Mouse (Mus musculus) thymus, postnatal 0 days (tissue): ENCODE data around the gene Arsa. TPM values are rescaled to one million over a fixed set of nuclear protein-coding genes. Genes with fewer than 3 reads are reported as not detected.

ENCODE experiments used
- polyA plus RNA-seq: library from polyadenylated mRNA; unstranded; fragments of >200 nt; fragmentation: Nextera tagmentation; extraction: Ambion mirVana; gene quantifications from 2 replicates; pipeline ENCODE4 v1.2.1, GENCODE M21; 2015

The Arsa gene
- polyA plus RNA-seq, 1 experiment from 2014 or later = 9.4 TPM

Other genes with a start within 250 kb of the Arsa start
- 50.2 and 68.3 TPM in 2 replicates for gene Sbf1, start 162.1 kb downstream of the Arsa start, polyA plus RNA-seq
- 0.57 and 0.75 TPM in 2 replicates for gene Adm2, start 154.7 kb downstream of the Arsa start, polyA plus RNA-seq
- not detected in 2 replicates for gene Miox, start 143.0 kb downstream of the Arsa start, polyA plus RNA-seq
- 40.5 and 42.9 TPM in 2 replicates for gene Lmf2, start 121.8 kb downstream of the Arsa start, polyA plus RNA-seq
- 175 and 195 TPM in 2 replicates for gene Ncaph2, start 121.7 kb downstream of the Arsa start, polyA plus RNA-seq
- 9.0 and 9.2 TPM in 2 replicates for gene Sco2, start 103.6 kb downstream of the Arsa start, polyA plus RNA-seq
- 1.9 and 2.1 TPM in 2 replicates for gene Tymp, start 100.4 kb downstream of the Arsa start, polyA plus RNA-seq
- gene Odf3b, start 98.1 kb downstream of the Arsa start, polyA plus RNA-seq = 2.9 and 4.5 TPM in 2 replicates
- not detected in 2 replicates for gene Klhdc7b, start 92.5 kb downstream of the Arsa start, polyA plus RNA-seq
- gene Syce3, start 66.9 kb downstream of the Arsa start, polyA plus RNA-seq = not detected in 2 replicates
- 0.46 and 0.96 TPM in 2 replicates for gene Cpt1b, start 51.6 kb downstream of the Arsa start, polyA plus RNA-seq
- gene C730034F03Rik, start 47.8 kb downstream of the Arsa start, polyA plus RNA-seq = 2.5 and 5.1 TPM in 2 replicates
- gene Gm44502, start 47.7 kb downstream of the Arsa start, polyA plus RNA-seq = not detected in 2 replicates
- gene Chkb, start 47.5 kb downstream of the Arsa start, polyA plus RNA-seq = 62.6 and 70.8 TPM in 2 replicates
- gene Mapk8ip2, start 23.5 kb downstream of the Arsa start, polyA plus RNA-seq = 0.08 TPM in 1 of 2 replicates, not detected in the other
- 0.23 and 0.39 TPM in 2 replicates for gene Shank3, start 22.2 kb upstream of the Arsa start, polyA plus RNA-seq
- gene Acr, start 90.9 kb upstream of the Arsa start, polyA plus RNA-seq = not detected in 2 replicates
- 13.0 and 15.7 TPM in 2 replicates for gene Rabl2, start 114.5 kb upstream of the Arsa start, polyA plus RNA-seq